Mouse (Mus musculus): ENCODE measurements around the gene Asphd1.

DNA sequence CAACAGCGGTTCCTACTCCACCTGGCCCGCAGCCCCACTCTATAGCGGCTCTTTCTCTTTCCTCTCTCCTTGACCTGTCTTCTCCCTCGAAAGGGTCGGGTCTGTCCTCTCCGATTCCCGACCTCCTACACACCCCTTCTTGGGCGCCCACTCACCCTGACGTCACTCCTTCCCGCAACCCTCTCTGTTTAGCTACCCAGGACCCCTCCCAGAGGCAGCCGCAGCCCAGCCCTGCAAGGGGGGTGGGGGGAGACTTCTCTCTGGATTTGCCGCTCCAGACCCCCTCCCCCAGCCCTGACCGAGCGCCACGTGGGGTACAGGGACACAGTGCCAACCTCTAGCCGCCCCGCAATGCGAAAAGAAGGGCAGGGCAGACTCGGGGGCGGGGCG is at the start of gene Asphd1:
- no peak for TF ChIP-seq CTCF (IDR thresholded peaks at IDR 0.05; ENCODE audit: control insufficient read depth, insufficient read depth, insufficient replicate concordance, low read depth, low read length)
- no peak for TF ChIP-seq POLR2A (IDR thresholded peaks at IDR 0.05; ENCODE audit: control insufficient read depth, low read depth, low read length)
